24 mouse cellular contexts compared by ENCODE assay signal in genomic region chr3:147238398-147238797, GRCm38 (mm10).
A peak's percentile ranks its signal among the peaks of the same experiment; 100 is the strongest.
DNase-seq lines count a peak whose midpoint lies in the region; ATAC-seq and TF ChIP-seq lines count a peak whose summit lies in the region.
"Had no signal": no experiment of that assay in that cellular context is flagged by ENCODE, and none has a peak within 500 bp of the region (broad histone marks: within the 10 kb centered on the region; RNA-seq: fewer than 3 reads in every experiment).

No protein-coding gene starts in this region.

- TF ChIP-seq EP300 in lung, postnatal 0 days (IDR thresholded peaks at IDR 0.05): no peak

- WGBS in lung, embryonic 14.5 days: 74% methylated on average over 1 of the region's 1 CpGs
- 58% methylated on average over 1 of the region's 1 CpGs for WGBS in lung, postnatal 0 days

- DNase-seq in frontal cortex, adult 2 months (ENCODE audit: extremely low spot score in 1 of 2, low spot score in 1 of 2): no peak
- DNase-seq in lung, embryonic 14.5 days: peak; percentile 2
- DNase-seq in lung, postnatal 14 days: no peak
- peak; percentile 15 for DNase-seq in lung, postnatal 0 days (ENCODE audit: low spot score)
- no peak for DNase-seq in lung, postnatal 4 days
- DNase-seq: adrenal gland, adult 8-10 months; adrenal gland, postnatal 14 days; adrenal gland, postnatal 36 days; B cell, adult 2 months; cerebellum, adult 11-12 months; cerebellum, adult 2 months; cerebellum, adult 9-10 months; cerebellum, postnatal 10 days; cerebellum, postnatal 25 days had no signal

- no peaks in the 10 kb centered on the region for H3K27me3 ChIP-seq in lung, embryonic 14.5 days (ENCODE audit: insufficient read depth, low read length)
- H3K27me3 ChIP-seq in lung, postnatal 0 days (replicated peaks; ENCODE audit: insufficient read depth, low read length): no peaks in the 10 kb centered on the region
- H3K27me3 ChIP-seq: CH12.LX; embryonic facial prominence, embryonic 12.5 days; forebrain, embryonic 13.5 days; forebrain, embryonic 15.5 days; Patski had no signal

- H3K4me2 ChIP-seq in lung, embryonic 14.5 days: no peak overlapping the region
- H3K4me2 ChIP-seq in lung, postnatal 0 days (replicated peaks; ENCODE audit: low read depth, low read length): no peak overlapping the region
- H3K4me2 ChIP-seq: embryonic facial prominence, embryonic 12.5 days; forebrain, embryonic 13.5 days; forebrain, embryonic 15.5 days had no signal

- no peaks in the 10 kb centered on the region for H3K9me3 ChIP-seq in lung, embryonic 14.5 days (ENCODE audit: low read depth, low read length)
- no peaks in the 10 kb centered on the region for H3K9me3 ChIP-seq in lung, postnatal 0 days (ENCODE audit: low read length)
- H3K9me3 ChIP-seq: embryonic facial prominence, embryonic 10.5 days; embryonic facial prominence, embryonic 12.5 days; forebrain, embryonic 13.5 days; forebrain, embryonic 15.5 days had no signal

- H3K27ac ChIP-seq in lung, embryonic 14.5 days (ENCODE audit: low read depth): no peak overlapping the region
- H3K27ac ChIP-seq in lung, postnatal 0 days (ENCODE audit: low read length): no peak overlapping the region
- H3K27ac ChIP-seq: embryonic facial prominence, embryonic 10.5 days; embryonic facial prominence, embryonic 12.5 days; forebrain, embryonic 13.5 days; forebrain, embryonic 15.5 days had no signal

- TF ChIP-seq CTCF in lung, embryonic 14.5 days (IDR thresholded peaks at IDR 0.05; ENCODE audit: low read depth): no peak
- no peak for TF ChIP-seq CTCF in lung, postnatal 0 days (IDR thresholded peaks at IDR 0.05)

- H3K4me1 ChIP-seq in lung, embryonic 14.5 days (ENCODE audit: insufficient read depth): no peaks in the 10 kb centered on the region
- H3K4me1 ChIP-seq in lung, postnatal 0 days (ENCODE audit: insufficient read depth, low read depth, low read length): no peaks in the 10 kb centered on the region
- H3K4me1 ChIP-seq: embryonic facial prominence, embryonic 10.5 days; embryonic facial prominence, embryonic 12.5 days; forebrain, embryonic 13.5 days; forebrain, embryonic 15.5 days had no signal

- no peak overlapping the region for H3K4me3 ChIP-seq in lung, embryonic 14.5 days (ENCODE audit: low read depth, low read length)
- no peak overlapping the region for H3K4me3 ChIP-seq in lung, postnatal 0 days (ENCODE audit: low read depth, low read length)
- H3K4me3 ChIP-seq: embryonic facial prominence, embryonic 10.5 days; embryonic facial prominence, embryonic 12.5 days; forebrain, embryonic 13.5 days; forebrain, embryonic 15.5 days had no signal

- H3K9ac ChIP-seq in lung, embryonic 14.5 days: no peak overlapping the region
- H3K9ac ChIP-seq in lung, postnatal 0 days (replicated peaks; ENCODE audit: low read depth): no peak overlapping the region
- H3K9ac ChIP-seq: embryonic facial prominence, embryonic 12.5 days; forebrain, embryonic 13.5 days; forebrain, embryonic 15.5 days had no signal

- peak; percentile 23; the same call in 1 of the 2 replicates for ATAC-seq in frontal cortex, adult (ENCODE audit: low TSS enrichment)
- no peak for ATAC-seq in lung, embryonic 14.5 days (ENCODE audit: insufficient read depth)
- peak; percentile 56 for ATAC-seq in lung, postnatal 0 days
- ATAC-seq: activated CD4-positive, CD25-positive, alpha-beta regulatory T cell, adult 4 months; CD4-positive, CD25-positive, alpha-beta regulatory T cell, adult 4 months; forebrain, embryonic 13.5 days; forebrain, embryonic 15.5 days; Patski had no signal

- no peaks in the 10 kb centered on the region for H3K36me3 ChIP-seq in lung, embryonic 14.5 days (ENCODE audit: insufficient read depth)
- H3K36me3 ChIP-seq in lung, postnatal 0 days (ENCODE audit: insufficient read depth, low read length): no peaks in the 10 kb centered on the region
- H3K36me3 ChIP-seq: embryonic facial prominence, embryonic 10.5 days; embryonic facial prominence, embryonic 12.5 days; forebrain, embryonic 15.5 days; G1E had no signal

Comparison
In these comparisons a context has a peak if more than half of its experiments do, and no peak if none do; other contexts are left out.
1. DNase-seq: peak in lung, embryonic 14.5 days (single experiment) and lung, postnatal 0 days (single experiment); none in frontal cortex, adult 2 months (0 of 2), lung, postnatal 14 days (single experiment) and lung, postnatal 4 days (0 of 2).